Mouse (Mus musculus): ENCODE results near the gene Pdk1. TPM values are rescaled to one million over a fixed set of nuclear protein-coding genes. Genes with fewer than 3 reads are reported as not detected.
"Not testable (repeated sequence)": the region's sequence is repeated elsewhere in the genome, so short reads cannot be mapped to it uniquely, and the experiment has no call there.

Gene Pdk1
- 20.5 and 44.3 TPM in 2 replicates for total RNA-seq (2014; fragmentation: Nextera tagmentation)
- total RNA-seq (2017): 77.7 and 82.7 TPM in 2 replicates

- ATAC-seq (replicated peaks; ENCODE audit: poor library complexity, severe bottlenecking): peak; percentile 97
Observed at GRCm38 (mm10) chr2:71872801-71873443, at the start of gene Pdk1. Gene Pdk1 (plus strand): TSS chr2:71873224.

- no peak for ATAC-seq (replicated peaks; ENCODE audit: poor library complexity, severe bottlenecking)
Observed at GRCm38 (mm10) chr2:71824146-71824545, 48.9 kb upstream of the Pdk1 start.

GRCm38 (mm10) chr2:71827711-71828110 lies 45.3 kb upstream of the Pdk1 start:
- no peak for ATAC-seq (replicated peaks; ENCODE audit: poor library complexity, severe bottlenecking)

- ATAC-seq (replicated peaks; ENCODE audit: poor library complexity, severe bottlenecking): no peak
Observed at GRCm38 (mm10) chr2:71828928-71829327, 44.1 kb upstream of the Pdk1 start.

- no peak for ATAC-seq (replicated peaks; ENCODE audit: poor library complexity, severe bottlenecking)
Observed at GRCm38 (mm10) chr2:71833626-71834025, 39.4 kb upstream of the Pdk1 start.

- no peak for ATAC-seq (replicated peaks; ENCODE audit: poor library complexity, severe bottlenecking)
Observed at GRCm38 (mm10) chr2:71834371-71834770, 38.7 kb upstream of the Pdk1 start.

GRCm38 (mm10) chr2:71835556-71835955 lies 37.5 kb upstream of the Pdk1 start:
- ATAC-seq (replicated peaks; ENCODE audit: poor library complexity, severe bottlenecking): no peak

- no peak for ATAC-seq (replicated peaks; ENCODE audit: poor library complexity, severe bottlenecking)
Observed at GRCm38 (mm10) chr2:71836232-71836631, 36.8 kb upstream of the Pdk1 start.

- no peak for ATAC-seq (replicated peaks; ENCODE audit: poor library complexity, severe bottlenecking)
Observed at GRCm38 (mm10) chr2:71837261-71837660, 35.8 kb upstream of the Pdk1 start.

GRCm38 (mm10) chr2:71837791-71838190 lies 35.2 kb upstream of the Pdk1 start:
- ATAC-seq (replicated peaks; ENCODE audit: poor library complexity, severe bottlenecking): peak; percentile 53

GRCm38 (mm10) chr2:71843316-71843715 lies 29.7 kb upstream of the Pdk1 start:
- peak; percentile 89 for ATAC-seq (replicated peaks; ENCODE audit: poor library complexity, severe bottlenecking)

GRCm38 (mm10) chr2:71844906-71845305 lies 28.1 kb upstream of the Pdk1 start:
- ATAC-seq (replicated peaks; ENCODE audit: poor library complexity, severe bottlenecking): no peak

- not testable (repeated sequence) for ATAC-seq (replicated peaks; ENCODE audit: poor library complexity, severe bottlenecking)
Observed at GRCm38 (mm10) chr2:71852161-71852560, 20.9 kb upstream of the Pdk1 start.

- ATAC-seq (replicated peaks; ENCODE audit: poor library complexity, severe bottlenecking): no peak
Observed at GRCm38 (mm10) chr2:71855076-71855475, 17.9 kb upstream of the Pdk1 start.

GRCm38 (mm10) chr2:71863531-71864173 lies 9.4 kb upstream of the Pdk1 start:
- ATAC-seq (replicated peaks; ENCODE audit: poor library complexity, severe bottlenecking): no peak

GRCm38 (mm10) chr2:71865022-71865421 lies 8.0 kb upstream of the Pdk1 start:
- ATAC-seq (replicated peaks; ENCODE audit: poor library complexity, severe bottlenecking): no peak

- peak; percentile 31 for ATAC-seq (replicated peaks; ENCODE audit: poor library complexity, severe bottlenecking)
Observed at GRCm38 (mm10) chr2:71865935-71866334, 7.1 kb upstream of the Pdk1 start.

- ATAC-seq (replicated peaks; ENCODE audit: poor library complexity, severe bottlenecking): peak; percentile 73
Observed at GRCm38 (mm10) chr2:71866565-71866964, 6.5 kb upstream of the Pdk1 start.

GRCm38 (mm10) chr2:71867019-71867418 lies 6.0 kb upstream of the Pdk1 start:
- peak; percentile 53 for ATAC-seq (replicated peaks; ENCODE audit: poor library complexity, severe bottlenecking)

- ATAC-seq (replicated peaks; ENCODE audit: poor library complexity, severe bottlenecking): 0 out of 2 replicates have a peak, but pooled peaks have one; percentile 35
Observed at GRCm38 (mm10) chr2:71867480-71867879, 5.5 kb upstream of the Pdk1 start.

GRCm38 (mm10) chr2:71868256-71868655 lies 4.8 kb upstream of the Pdk1 start:
- no peak for ATAC-seq (replicated peaks; ENCODE audit: poor library complexity, severe bottlenecking)

GRCm38 (mm10) chr2:71872141-71872540 lies 883 bp upstream of the Pdk1 start:
- ATAC-seq (replicated peaks; ENCODE audit: poor library complexity, severe bottlenecking): no peak
